8 mouse cellular contexts compared by ENCODE assay signal in genomic region chr9:123717186-123718008, GRCm38 (mm10). TPM values are rescaled to one million over a fixed set of nuclear protein-coding genes. Genes with fewer than 3 reads are reported as not detected.
DNase-seq lines count a peak whose midpoint lies in the region; ATAC-seq and TF ChIP-seq lines count a peak whose summit lies in the region.

Gene Lztfl1 (minus strand): TSS chr9:123717697.

- peak; percentile 99 for DNase-seq in ES-E14 (ENCODE audit: low read depth, low spot score)
- peak; percentile 96 for DNase-seq in cerebellum, adult 11-12 months
- DNase-seq in heart, postnatal 25 days (ENCODE audit: low spot score): peak; percentile 92
- DNase-seq in layer of hippocampus, adult 18-20 months (ENCODE audit: low spot score in 2 of 2): peak; percentile 93 to 99
- DNase-seq in lung, adult 2 months: peak; percentile 91
- peak; percentile 89 to 94 for DNase-seq in thymus, adult 18-20 months

- TF ChIP-seq POLR2A in lung, adult 2 months (IDR thresholded peaks at IDR 0.05; ENCODE audit: borderline replicate concordance, extremely low read depth, low read depth, low read length): 0 out of 2 replicates have a peak, but pooled peaks have one; percentile 26

- in situ Hi-C loops in ES-E14 (cut with MboI; ENCODE audit: low sequenced_read_pairs in 2 of 2, unreplicated experiment in 2 of 2): no loop called here

- H3K4me3 ChIP-seq in ES-E14 (ENCODE audit: insufficient read depth in 1 of 2, low read depth in 1 of 2, low read length in 2 of 2, poor library complexity in 1 of 2, severe bottlenecking in 1 of 2): peak within 1 kb of the TSS; percentile 65 to 86
- H3K4me3 ChIP-seq in forebrain, embryonic 15.5 days: peak within 1 kb of the TSS; percentile 80
- H3K4me3 ChIP-seq in lung, adult 2 months (replicated peaks; ENCODE audit: extremely low read depth, low read depth, low read length): peak within 1 kb of the TSS; percentile 83

- H3K27me3 ChIP-seq in forebrain, embryonic 15.5 days: no peaks in the 10 kb centered on the region

- intact Hi-C loops in heart, postnatal 25 days (cut with DNase I): loop anchor here (2.0 kb wide), 1 partner anchor 77 kb away; no protein-coding TSS in a partner anchor

- no peak within 1 kb of the TSS for H3K27ac ChIP-seq in ES-E14 (ENCODE audit: insufficient read depth, low read depth, low read length, poor library complexity, severe bottlenecking)
- H3K27ac ChIP-seq in forebrain, embryonic 15.5 days (replicated peaks): peak within 1 kb of the TSS; percentile 73

- TF ChIP-seq CTCF in lung, adult 2 months (IDR thresholded peaks at IDR 0.05; ENCODE audit: insufficient read depth, low read length): no peak

- H3K36me3 ChIP-seq in ES-E14 (ENCODE audit: control insufficient read depth, insufficient read depth, low read length, poor library complexity, severe bottlenecking): no peaks in the 10 kb centered on the region
- no peaks in the 10 kb centered on the region; the same call in 1 of the 2 replicates for H3K36me3 ChIP-seq in forebrain, embryonic 15.5 days

- peak within 1 kb of the TSS; percentile 83 for H3K9ac ChIP-seq in ES-E14 (ENCODE audit: insufficient read depth, low read depth, low read length, poor library complexity, severe bottlenecking)
- H3K9ac ChIP-seq in forebrain, embryonic 15.5 days (replicated peaks): peak within 1 kb of the TSS; percentile 63

- H3K4me2 ChIP-seq in forebrain, embryonic 15.5 days (replicated peaks): peak within 1 kb of the TSS; percentile 59

- H3K4me1 ChIP-seq in ES-E14 (ENCODE audit: control insufficient read depth in 2 of 2, insufficient read depth in 2 of 2, low read length in 2 of 2, poor library complexity in 1 of 2): peaks cover 0 to 3% of the 10 kb centered on the region in 2 experiments; a peak in 1 of 4 replicates
- H3K4me1 ChIP-seq in forebrain, embryonic 15.5 days: peaks cover 15% of the 10 kb centered on the region
- peaks cover 4% of the 10 kb centered on the region for H3K4me1 ChIP-seq in lung, adult 2 months (ENCODE audit: control insufficient read depth, insufficient read depth, low read length)

- no peaks in the 10 kb centered on the region for H3K9me3 ChIP-seq in ES-E14 (ENCODE audit: control insufficient read depth, insufficient read depth, low read depth, low read length)
- H3K9me3 ChIP-seq in forebrain, embryonic 15.5 days: no peaks in the 10 kb centered on the region

- under 1% methylated on average over 55 of the region's 55 CpGs for WGBS in forebrain, embryonic 15.5 days
- 1% methylated on average over 55 of the region's 55 CpGs for WGBS in lung, adult 2 months

- peak; percentile 99 for ATAC-seq in forebrain, embryonic 15.5 days (replicated peaks)
- peak; percentile 99 for ATAC-seq in neutrophil, adult 5-6 weeks (ENCODE audit: extremely low read depth, insufficient number of reproducible peaks, low FRiP score, poor library complexity, severe bottlenecking)

TF ChIP-seq in ES-E14, 5 proteins besides CTCF, POLR2A, EP300 and RAD21:
- TF ChIP-seq CHD2 (IDR thresholded peaks at IDR 0.05; ENCODE audit: low read depth, low read length): no peak
- no peak for TF ChIP-seq ZC3H11A (IDR thresholded peaks at IDR 0.05; ENCODE audit: borderline replicate concordance, low read depth, low read length)
- TF ChIP-seq HCFC1 (IDR thresholded peaks at IDR 0.05; ENCODE audit: borderline replicate concordance, insufficient read depth, low read length): 0 out of 2 replicates have a peak, but pooled peaks have one; percentile 40

RNA-seq across cellular contexts. Expression of gene Lztfl1, which starts in this region (rescaled TPM):
- total RNA-seq in ES-E14 (2012; rRNA removed): 18.4 and 19.8 TPM in 2 replicates
- 50.8 and 56.0 TPM in 2 replicates for polyA plus RNA-seq in forebrain, embryonic 15.5 days (2015; fragmentation: Nextera tagmentation; extraction: Ambion mirVana)
- total RNA-seq in heart, postnatal 25 days (2021): 10 to 100 TPM; 38.0 to 40.7 TPM
- total RNA-seq in layer of hippocampus, adult 18-20 months (2021): 10 to 100 TPM; 58.2 to 63.0 TPM
- 2.6 and 4.5 TPM in 2 replicates for polyA plus RNA-seq in lung, adult 2 months (2012; rRNA removed)
- 16.8 and 18.5 TPM in 2 replicates for total RNA-seq in neutrophil, adult 5-6 weeks (2017)
